Mouse (Mus musculus): ENCODE data around the gene Kbtbd8.

- TF ChIP-seq POLR2A (IDR thresholded peaks at IDR 0.05; ENCODE audit: insufficient read depth, low read depth, low read length), result no peak
- no peak for TF ChIP-seq CTCF (IDR thresholded peaks at IDR 0.05; ENCODE audit: insufficient read depth, low read depth, low read length)
These were observed 5.0 kb upstream of the Kbtbd8 start for GRCm38 (mm10) chr6:95112015-95112414.
